Mouse (Mus musculus) testis, postnatal 10 days (tissue): ENCODE measurements around the gene Olfr1154.

Experiments used
- DNase-seq: peaks from one replicate; pipeline ENCODE4 v3.0.0; 2021; ENCODE audit warnings: low spot score

Olfr1154 gene

DNA sequence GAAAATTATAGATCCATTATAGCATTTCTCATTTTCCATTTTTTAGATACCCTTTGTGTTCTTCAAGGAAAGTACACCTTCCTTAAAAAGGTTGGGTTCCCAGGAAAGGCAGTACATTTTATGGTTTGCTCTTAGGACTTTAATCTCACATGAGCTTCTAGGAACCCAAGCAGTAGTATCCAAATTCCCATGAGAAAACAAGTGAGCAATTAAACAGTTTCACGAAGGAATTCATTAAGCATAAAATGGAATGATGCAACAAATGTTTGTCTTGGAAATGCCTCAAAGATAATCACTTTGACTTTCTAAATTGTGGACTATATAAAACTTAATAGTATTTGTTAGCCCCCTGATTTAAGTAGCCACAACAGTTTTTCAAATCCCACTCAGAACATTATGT is at the start of gene Olfr1154:
Gene Olfr1154 (minus strand): TSS at position 101 of the 400 bp plus-strand sequence.
- no peak for DNase-seq

DNA sequence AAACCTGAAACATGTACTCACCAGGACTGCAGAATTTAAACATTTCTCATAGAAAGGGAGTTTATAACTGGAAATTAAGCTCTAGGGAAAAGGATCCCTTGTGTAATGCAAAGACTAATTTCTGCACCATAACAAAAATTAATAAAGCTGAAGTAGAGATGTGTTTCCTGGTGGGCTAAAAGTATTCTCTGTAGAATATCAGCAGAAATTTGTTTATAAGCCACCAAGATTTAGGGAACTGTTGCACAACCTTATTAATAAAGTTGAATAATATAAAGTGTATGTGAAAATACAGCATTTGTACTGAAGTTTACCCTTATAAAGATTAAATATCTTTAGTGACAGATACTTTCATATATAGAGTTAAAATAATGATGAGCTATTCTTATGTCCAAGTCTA is 48.0 kb upstream of the Olfr1154 start, which contains the start of gene Olfr1156:
Gene Olfr1156 (minus strand): TSS at position 101 of the 400 bp plus-strand sequence.
- DNase-seq, result no peak

DNA sequence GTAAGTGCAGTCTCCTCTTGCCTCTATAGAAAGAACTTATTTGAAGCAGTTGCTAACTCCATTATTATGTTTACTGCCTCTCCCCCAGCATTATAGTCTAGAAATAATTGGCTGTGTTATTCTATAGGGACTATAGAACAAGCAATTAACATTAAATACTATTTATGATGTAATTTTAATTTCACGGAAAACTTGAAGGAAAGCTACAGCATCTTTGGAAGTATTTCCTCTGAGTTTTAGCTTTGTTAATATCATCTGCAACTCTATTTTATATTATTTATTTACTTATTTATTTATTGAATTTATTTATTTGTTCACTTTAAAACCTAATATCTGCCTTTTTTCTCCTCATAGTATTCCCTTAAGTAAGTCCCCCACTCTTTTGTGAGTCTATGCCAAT is 40.1 kb upstream of the Olfr1154 start, which contains the start of gene Olfr1155:
Gene Olfr1155 (minus strand): TSS at position 101 of the 400 bp plus-strand sequence.
- DNase-seq, result no peak

DNA sequence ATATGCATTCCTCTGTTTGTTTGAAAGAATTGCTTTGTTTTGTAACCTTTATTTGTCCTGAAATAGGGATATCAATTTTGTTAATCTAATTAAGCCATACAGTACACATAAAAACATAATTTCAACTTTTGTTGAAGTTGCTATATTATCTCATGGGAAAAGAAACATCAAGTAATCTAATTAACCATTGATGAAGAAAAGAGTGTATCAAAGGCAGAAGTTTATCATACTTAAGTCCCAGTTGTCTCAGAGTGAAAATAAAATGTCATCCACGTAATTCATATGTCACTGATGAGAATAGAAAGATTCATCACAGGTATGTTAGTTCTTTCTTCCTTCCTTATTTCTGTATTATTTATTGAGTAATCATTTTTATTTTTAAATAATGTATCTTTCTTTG is 10.3 kb downstream of the Olfr1154 start, which contains the start of gene Olfr1153:
Gene Olfr1153 (plus strand): TSS at position 301 of the 400 bp plus-strand sequence.
- no peak for DNase-seq

DNA sequence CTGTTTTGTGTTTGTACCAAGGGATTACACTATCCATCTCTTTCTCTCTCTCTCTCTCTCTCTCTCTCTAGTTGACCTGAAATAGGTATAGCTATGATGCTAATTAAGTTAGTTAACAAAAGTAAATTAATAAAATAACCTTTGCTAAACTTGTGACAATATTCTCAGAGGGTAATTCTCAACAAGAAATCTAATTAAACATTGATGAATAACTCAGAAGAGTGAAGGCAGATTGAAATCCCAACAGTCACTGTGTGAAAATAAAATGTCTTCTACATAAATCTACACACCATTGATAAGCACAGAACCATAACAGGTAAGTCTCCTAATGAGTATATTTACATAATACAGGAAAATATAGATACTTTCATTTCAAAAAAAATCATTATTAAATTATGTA is 38.8 kb downstream of the Olfr1154 start, which contains the start of gene Olfr1152:
Gene Olfr1152 (plus strand): TSS at position 301 of the 400 bp plus-strand sequence.
- no peak for DNase-seq

DNA sequence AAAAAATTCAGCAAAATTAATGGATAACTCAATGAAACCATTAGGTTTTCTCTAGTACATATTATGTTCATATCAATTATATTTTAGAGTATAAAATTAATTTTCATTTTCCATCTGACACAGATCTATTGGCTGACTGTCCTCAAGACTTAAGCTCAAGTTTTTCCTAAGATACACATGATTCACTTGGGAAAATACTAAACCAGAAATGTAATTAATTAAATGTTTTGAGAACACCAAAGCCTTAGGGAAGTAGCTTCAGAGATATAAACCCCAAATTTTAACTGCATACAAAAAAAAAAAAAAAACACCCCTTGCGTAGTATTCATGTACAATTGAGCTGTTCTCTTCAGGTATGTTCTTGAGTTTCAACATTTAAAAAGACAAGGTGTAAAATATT is 49.4 kb downstream of the Olfr1154 start, which contains the start of gene Olfr1151:
Gene Olfr1151 (plus strand): TSS at position 301 of the 400 bp plus-strand sequence.
- no peak for DNase-seq
